Mouse (Mus musculus) neural tube, embryonic 11.5 days (tissue): Measurements from ENCODE around the gene Tcp11. TPM values are rescaled to one million over a fixed set of nuclear protein-coding genes. Genes with fewer than 3 reads are reported as not detected.

Experiments used
- ATAC-seq: fragments of 200-750 bp; cut with Nextera tagmentation; 2 replicates; pipeline ENCODE4 v1.8.0; 2017; ENCODE audit warnings: moderate number of reproducible peaks, mild to moderate bottlenecking, moderate TSS enrichment, moderate library complexity; ENCODE audit not compliant: insufficient read depth, low FRiP score, low TSS enrichment
- DNase-seq: peaks from one replicate; pipeline ENCODE4 v3.0.0-alpha.2; 2015; ENCODE audit warnings: low spot score
- H3K27ac ChIP-seq: fragments of 300-500 bp; sonication (generic); 2 replicates; pipeline ENCODE4 v1.5.1; 2014; ENCODE audit warnings: low read depth, mild to moderate bottlenecking, low read length
- H3K27me3 ChIP-seq: fragments of 300-500 bp; sonication (generic); 2 replicates; pipeline ENCODE4 v1.6.1; 2014; ENCODE audit warnings: mild to moderate bottlenecking, low read length, mixed read lengths; ENCODE audit not compliant: control insufficient read depth, insufficient read depth
- H3K36me3 ChIP-seq: fragments of 300-500 bp; sonication (generic); 2 replicates; pipeline ENCODE4 v1.6.1; 2014; ENCODE audit warnings: mild to moderate bottlenecking, low read length, moderate library complexity, mixed read lengths; ENCODE audit not compliant: control insufficient read depth, insufficient read depth
- H3K4me1 ChIP-seq: fragments of 300-500 bp; sonication (generic); 2 replicates; pipeline ENCODE4 v1.6.1; 2014; ENCODE audit warnings: low read length, mixed read lengths; ENCODE audit not compliant: control insufficient read depth, insufficient read depth
- H3K4me2 ChIP-seq: fragments of 300-500 bp; sonication (generic); 2 replicates; pipeline ENCODE4 v1.6.1; 2014; ENCODE audit warnings: low read depth, mild to moderate bottlenecking, moderate library complexity
- H3K4me3 ChIP-seq: fragments of 300-500 bp; sonication (generic); 2 replicates; pipeline ENCODE4 v1.5.1; 2014; ENCODE audit warnings: low read depth, low read length
- H3K9ac ChIP-seq: fragments of 300-500 bp; sonication (generic); 2 replicates; pipeline ENCODE4 v1.6.1; 2014; ENCODE audit warnings: mild to moderate bottlenecking, low read length
- H3K9me3 ChIP-seq: fragments of 300-500 bp; sonication (generic); 2 replicates; pipeline ENCODE4 v1.6.1; 2016; ENCODE audit warnings: low read length; ENCODE audit not compliant: control insufficient read depth
- WGBS: fragments of 180-500 bp; shearing (Covaris S2); extraction: QIAGEN DNeasy Blood & Tissue Kit; methylation state at CpG from one replicate; pipeline ENCODE4 v1.1.7; 2014; 5-methylcytosine and 5-hydroxymethylcytosine counted together
- polyA plus RNA-seq: library from polyadenylated mRNA; unstranded; fragments of >200 nt; fragmentation: Nextera tagmentation; extraction: Ambion mirVana; gene quantifications from 2 replicates; pipeline ENCODE4 v1.2.1, GENCODE M21; 2014

The Tcp11 gene
- polyA plus RNA-seq, 1 experiment from 2014 or later = 0.76 TPM

DNA sequence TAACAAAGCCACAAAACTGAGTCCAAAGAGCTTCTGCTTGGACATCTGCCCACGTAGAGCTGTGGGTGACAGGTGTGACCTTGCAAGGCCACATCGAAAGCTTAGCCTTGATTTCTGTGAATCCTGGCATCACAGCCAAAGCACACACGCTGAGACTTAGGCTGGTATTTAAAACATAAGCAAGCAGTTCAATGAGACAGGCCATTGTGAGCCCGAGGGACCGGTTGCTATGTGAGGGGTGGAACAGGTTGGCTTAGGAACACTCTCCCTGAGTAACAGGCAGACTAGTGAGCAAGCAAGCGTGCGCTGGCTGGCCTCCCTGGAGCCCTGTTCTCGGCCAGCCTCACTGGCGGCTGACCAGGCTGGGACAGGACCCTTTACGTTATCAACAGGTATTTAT is 58.5 kb downstream of the Tcp11 start:
- no peak overlapping the region for H3K4me3 ChIP-seq
- H3K4me2 ChIP-seq = no peak overlapping the region
- DNase-seq (no peak), ATAC-seq (no peak)
- 73% methylated on average over 10 of the region's 10 CpGs for WGBS
- H3K27ac ChIP-seq = no peak overlapping the region
- no peaks in the 10 kb centered on the region for H3K27me3 ChIP-seq
- no peaks in the 10 kb centered on the region for H3K9me3 ChIP-seq
- H3K9ac ChIP-seq = no peak overlapping the region
- no peaks in the 10 kb centered on the region for H3K36me3 ChIP-seq
- peaks cover 13% of the 10 kb centered on the region for H3K4me1 ChIP-seq

GRCm38 (mm10) chr17:28019785-28020696 is 60.4 kb downstream of the Tcp11 start:
- H3K27ac ChIP-seq = no peak overlapping the region

DNA sequence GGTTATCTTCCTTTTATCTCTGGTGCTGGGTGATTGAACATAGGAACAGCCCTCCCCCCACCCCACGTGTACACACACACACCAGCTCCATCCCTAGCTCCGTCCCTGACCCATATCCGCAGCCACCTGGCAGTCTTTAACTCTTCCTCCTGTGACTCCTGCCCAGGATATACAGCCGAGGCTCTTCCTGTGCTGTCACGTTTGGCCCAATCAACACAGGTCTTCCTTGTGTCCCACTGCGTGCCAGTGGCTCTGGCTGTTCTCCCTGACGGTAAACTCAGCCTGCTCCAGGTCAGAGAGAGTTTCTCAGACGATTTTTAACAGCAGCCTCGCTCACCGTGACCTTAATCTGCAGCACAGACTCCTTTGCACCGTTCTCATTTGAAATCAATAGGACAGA is 61.7 kb downstream of the Tcp11 start:
- 59% methylated on average over 11 of the region's 11 CpGs for WGBS
- Histone ChIP-seq H3K36me3 (no peaks in the 10 kb centered on the region), H3K4me2 (no peak overlapping the region), H3K4me3 (no peak overlapping the region), H3K9me3 (no peaks in the 10 kb centered on the region), H3K9ac (no peak overlapping the region; the same call in 1 of the 2 replicates), H3K27ac (no peak overlapping the region; the same call in 1 of the 2 replicates), H3K27me3 (no peaks in the 10 kb centered on the region), H3K4me1 (peaks cover 13% of the 10 kb centered on the region)
- ATAC-seq (no peak), DNase-seq (no peak)

More at GRCm38 (mm10) chr17:28019785-28020696, 60.4 kb downstream of the Tcp11 start:
- Histone ChIP-seq H3K4me1 (peaks cover 13% of the 10 kb centered on the region), H3K4me2 (no peak overlapping the region), H3K27me3 (no peaks in the 10 kb centered on the region), H3K9me3 (no peaks in the 10 kb centered on the region), H3K4me3 (no peak overlapping the region), H3K9ac (no peak overlapping the region), H3K36me3 (no peaks in the 10 kb centered on the region)
- WGBS = 77% methylated on average over 21 of the region's 21 CpGs
- ATAC-seq (no peak), DNase-seq (no peak)

DNA sequence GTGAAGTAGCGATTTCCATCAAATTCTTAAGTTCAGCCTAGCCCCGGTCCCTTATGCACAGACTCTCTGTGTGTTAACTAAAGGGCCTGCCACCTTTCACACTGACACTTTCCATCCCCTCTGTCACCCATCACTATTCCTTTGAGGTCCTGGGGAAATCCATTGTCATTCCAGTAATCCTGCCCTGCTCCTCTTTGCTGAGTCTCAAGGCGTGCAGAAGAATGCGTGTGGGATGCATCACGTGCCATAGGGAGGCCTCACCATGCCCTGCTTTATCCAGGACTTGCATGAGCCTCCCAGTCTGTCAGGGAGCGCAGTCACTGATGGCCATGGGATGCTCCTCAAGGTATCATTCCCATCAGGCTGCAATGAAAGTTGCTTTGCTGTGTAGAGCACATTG is 62.1 kb downstream of the Tcp11 start:
- H3K9ac ChIP-seq = no peak overlapping the region
- no peaks in the 10 kb centered on the region for H3K27me3 ChIP-seq
- H3K9me3 ChIP-seq = no peaks in the 10 kb centered on the region
- no peaks in the 10 kb centered on the region for H3K36me3 ChIP-seq
- peaks cover 14% of the 10 kb centered on the region for H3K4me1 ChIP-seq
- no peak for DNase-seq
- no peak overlapping the region for H3K4me3 ChIP-seq
- H3K27ac ChIP-seq = no peak overlapping the region
- H3K4me2 ChIP-seq = no peak overlapping the region
- no peak for ATAC-seq
- 72% methylated on average over 6 of the region's 6 CpGs for WGBS

Other genes with a start within 250 kb of the Tcp11 start
- 350 and 368 TPM in 2 replicates for gene Snrpc, start 242.5 kb downstream of the Tcp11 start, polyA plus RNA-seq
- 7.6 and 7.8 TPM in 2 replicates for gene Uhrf1bp1, start 224.2 kb downstream of the Tcp11 start, polyA plus RNA-seq
- 43.1 and 46.9 TPM in 2 replicates for gene Anks1, start 171.3 kb downstream of the Tcp11 start, polyA plus RNA-seq
- gene Taf11, start 170.8 kb downstream of the Tcp11 start, polyA plus RNA-seq = 76.1 and 83.6 TPM in 2 replicates
- 8.7 and 9.4 TPM in 2 replicates for gene Scube3, start 61.5 kb upstream of the Tcp11 start, polyA plus RNA-seq
- gene Zfp523, start 96.5 kb upstream of the Tcp11 start, polyA plus RNA-seq = 31.1 and 32.5 TPM in 2 replicates
- gene Def6, start 127.1 kb upstream of the Tcp11 start, polyA plus RNA-seq = 2.1 and 2.7 TPM in 2 replicates
- 2.1 and 2.7 TPM in 2 replicates for gene Ppard, start 152.1 kb upstream of the Tcp11 start, polyA plus RNA-seq
- 23.2 and 23.7 TPM in 2 replicates for gene Fance, start 232.9 kb upstream of the Tcp11 start, polyA plus RNA-seq
- 478 TPM in 2 replicates for gene Rpl10a, start 247.8 kb upstream of the Tcp11 start, polyA plus RNA-seq